Mouse (Mus musculus) lung, embryonic 14.5 days (tissue): ENCODE data around the gene Gxylt1. TPM values are rescaled to one million over a fixed set of nuclear protein-coding genes. Genes with fewer than 3 reads are reported as not detected.
"Not testable (repeated sequence)": the region's sequence is repeated elsewhere in the genome, so short reads cannot be mapped to it uniquely, and the experiment has no call there.

ENCODE experiments used
- ATAC-seq: fragments of 200-750 bp; cut with Nextera tagmentation; 2 replicates; pipeline ENCODE4 v1.8.0; 2017; ENCODE audit warnings: mild to moderate bottlenecking, moderate TSS enrichment, moderate library complexity; ENCODE audit not compliant: insufficient read depth
- DNase-seq: peaks from one replicate; pipeline ENCODE4 v3.0.0-alpha.2; 2015
- H3K27ac ChIP-seq: fragments of 300-500 bp; sonication (generic); 2 replicates; pipeline ENCODE4 v1.5.1; 2014; ENCODE audit warnings: low read depth, mild to moderate bottlenecking, moderate library complexity
- H3K27me3 ChIP-seq: fragments of 300-500 bp; sonication (generic); 2 replicates; pipeline ENCODE4 v1.6.1; 2014; ENCODE audit warnings: low read length, control low read depth; ENCODE audit not compliant: insufficient read depth
- H3K36me3 ChIP-seq: fragments of 300-500 bp; sonication (generic); 2 replicates; pipeline ENCODE4 v1.6.1; 2014; ENCODE audit warnings: control low read depth; ENCODE audit not compliant: insufficient read depth
- H3K4me1 ChIP-seq: fragments of 300-500 bp; sonication (generic); 2 replicates; pipeline ENCODE4 v1.6.1; 2014; ENCODE audit warnings: antibody characterized with exemption, control low read depth; ENCODE audit not compliant: insufficient read depth
- H3K4me2 ChIP-seq: fragments of 300-500 bp; sonication (generic); 2 replicates; pipeline ENCODE4 v1.6.1; 2014; ENCODE audit warnings: mild to moderate bottlenecking
- H3K4me3 ChIP-seq: fragments of 300-500 bp; sonication (generic); 2 replicates; pipeline ENCODE4 v1.5.1; 2014; ENCODE audit warnings: low read depth, low read length
- H3K9ac ChIP-seq: fragments of 300-500 bp; sonication (generic); 2 replicates; pipeline ENCODE4 v1.6.1; 2014
- H3K9me3 ChIP-seq: fragments of 300-500 bp; sonication (generic); 2 replicates; pipeline ENCODE4 v1.6.1; 2016; ENCODE audit warnings: low read depth, low read length, control low read depth
- CTCF ChIP-seq: IDR thresholded peaks from 2 replicates; pipeline ENCODE4 v1.5.1; 2016; ENCODE audit warnings: antibody characterized with exemption, low read depth
- WGBS: fragments of 180-500 bp; shearing (Covaris S2); extraction: QIAGEN DNeasy Blood & Tissue Kit; methylation state at CpG from one replicate; pipeline ENCODE4 v1.1.7; 2014; 5-methylcytosine and 5-hydroxymethylcytosine counted together
- polyA plus RNA-seq: library from polyadenylated mRNA; unstranded; fragments of >200 nt; fragmentation: Nextera tagmentation; extraction: Ambion mirVana; gene quantifications from 2 replicates; pipeline ENCODE4 v1.2.1, GENCODE M21; 2014

The Gxylt1 gene
- polyA plus RNA-seq: 18.1 and 19.1 TPM in 2 replicates

DNA sequence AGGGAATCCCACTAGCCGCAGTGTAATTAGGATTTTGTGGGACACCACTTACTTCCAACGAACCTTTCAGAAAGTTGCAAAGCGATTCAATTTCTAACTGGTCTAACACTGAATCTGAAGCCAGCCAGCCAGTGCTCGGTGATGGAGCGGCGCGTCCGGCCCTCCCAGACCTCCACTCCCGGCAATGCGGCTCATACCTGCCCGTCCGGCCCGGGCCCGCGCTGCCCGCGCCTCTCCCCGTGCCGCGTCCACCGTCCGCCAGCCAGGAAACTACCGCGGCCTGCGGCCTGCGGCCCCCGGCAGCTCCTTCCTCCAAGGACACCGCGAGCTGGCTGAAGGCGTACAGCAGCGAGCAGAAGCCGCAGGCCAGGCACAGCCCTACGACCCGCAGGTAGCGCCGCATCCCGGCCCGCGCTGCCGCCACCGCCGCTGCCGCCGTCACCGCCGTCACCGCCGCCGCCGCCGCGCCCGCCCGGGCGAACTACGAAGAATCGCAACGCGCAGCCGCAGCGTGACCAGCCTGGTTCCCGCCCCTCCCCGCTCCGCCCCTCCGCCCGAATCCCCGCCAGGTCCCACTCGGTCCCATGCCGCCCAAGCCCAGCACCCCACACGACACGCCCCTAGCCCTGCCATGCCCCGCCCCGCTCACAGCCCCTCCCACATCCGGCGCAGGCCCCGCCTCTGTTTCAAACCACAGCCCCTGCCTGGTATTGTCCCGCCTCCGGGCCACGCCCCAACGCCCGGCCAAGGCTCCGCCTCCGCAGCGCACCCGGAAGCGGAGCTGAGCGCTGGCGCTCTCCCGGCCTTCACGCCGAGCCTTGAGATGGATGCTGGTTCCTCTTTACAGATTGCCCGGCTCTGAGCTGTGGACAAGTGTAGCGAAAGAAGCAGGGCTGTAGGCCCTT, at the start of gene Gxylt1:
Gene Gxylt1 (minus strand): TSS at position 501 of the 905 bp plus-strand sequence.
- H3K4me1 ChIP-seq: peaks cover 7% of the 10 kb centered on the region
- H3K36me3 ChIP-seq: peaks cover 6% of the 10 kb centered on the region; the same call in 1 of the 2 replicates
- no peaks in the 10 kb centered on the region for H3K9me3 ChIP-seq
- no peaks in the 10 kb centered on the region for H3K27me3 ChIP-seq
- peak; percentile 97 for ATAC-seq
- peak; percentile 97 for DNase-seq
- H3K4me3 ChIP-seq: peak within 1 kb of the TSS; percentile 78
- WGBS: under 1% methylated on average over 87 of the region's 93 CpGs
- H3K27ac ChIP-seq: peak within 1 kb of the TSS; percentile 92
- TF ChIP-seq CTCF: no peak
- H3K9ac ChIP-seq: peak within 1 kb of the TSS; percentile 83
- H3K4me2 ChIP-seq: peak within 1 kb of the TSS; percentile 96

DNA sequence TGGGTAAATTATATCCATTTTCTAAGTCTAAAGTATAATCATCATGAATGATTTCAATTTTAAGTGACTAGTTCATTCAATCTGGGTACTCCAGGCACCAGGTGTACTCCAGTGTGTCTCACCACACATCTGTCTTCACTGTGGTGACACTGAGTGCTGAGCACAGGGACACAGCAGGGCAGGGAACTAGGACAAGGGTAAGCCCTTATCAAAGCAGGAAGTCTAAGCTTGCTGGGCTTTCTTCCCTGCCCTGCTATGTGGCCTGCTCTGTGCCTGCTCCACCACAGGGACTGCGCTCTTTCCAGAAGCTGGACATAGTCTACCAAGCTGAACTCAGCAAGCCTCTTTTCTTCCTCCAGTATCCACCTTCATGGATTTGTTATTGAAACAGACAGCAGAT, 43.8 kb upstream of the Gxylt1 start:
- TF ChIP-seq CTCF: no peak
- no peak overlapping the region for H3K9ac ChIP-seq
- no peaks in the 10 kb centered on the region for H3K36me3 ChIP-seq
- H3K27ac ChIP-seq: no peak overlapping the region
- no peaks in the 10 kb centered on the region for H3K9me3 ChIP-seq
- ATAC-seq (peak; percentile 44; the same call in 1 of the 2 replicates), DNase-seq (no peak)
- 100% methylated on average over 1 of the region's 1 CpGs for WGBS
- H3K4me1 ChIP-seq: no peaks in the 10 kb centered on the region
- H3K4me2 ChIP-seq: no peak overlapping the region
- no peak overlapping the region for H3K4me3 ChIP-seq
- no peaks in the 10 kb centered on the region for H3K27me3 ChIP-seq

DNA sequence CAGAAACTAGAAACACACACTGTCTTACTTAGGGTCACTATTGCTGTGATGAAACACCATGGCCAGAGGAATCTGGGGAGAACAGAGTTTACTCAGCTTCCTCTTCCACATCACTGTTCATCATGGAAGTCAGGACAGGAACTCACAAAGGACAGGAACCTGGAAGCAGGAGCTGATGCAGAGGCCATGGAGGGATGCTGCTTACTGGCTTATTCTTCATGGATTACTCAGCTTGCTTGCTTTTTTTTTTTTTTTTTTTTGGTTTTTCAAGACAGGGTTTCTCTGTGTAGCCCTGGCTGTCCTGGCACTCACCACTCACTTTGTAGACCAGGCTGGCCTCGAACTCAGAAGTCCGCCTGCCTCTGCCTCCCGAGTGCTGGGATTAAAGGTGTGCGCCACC, 35.3 kb upstream of the Gxylt1 start:
- not testable (repeated sequence) for H3K27me3 ChIP-seq, H3K27ac ChIP-seq, ATAC-seq, H3K4me2 ChIP-seq, H3K9me3 ChIP-seq, H3K36me3 ChIP-seq, H3K4me3 ChIP-seq, H3K4me1 ChIP-seq, H3K9ac ChIP-seq, DNase-seq
- 91% methylated on average over 4 of the region's 4 CpGs for WGBS

DNA sequence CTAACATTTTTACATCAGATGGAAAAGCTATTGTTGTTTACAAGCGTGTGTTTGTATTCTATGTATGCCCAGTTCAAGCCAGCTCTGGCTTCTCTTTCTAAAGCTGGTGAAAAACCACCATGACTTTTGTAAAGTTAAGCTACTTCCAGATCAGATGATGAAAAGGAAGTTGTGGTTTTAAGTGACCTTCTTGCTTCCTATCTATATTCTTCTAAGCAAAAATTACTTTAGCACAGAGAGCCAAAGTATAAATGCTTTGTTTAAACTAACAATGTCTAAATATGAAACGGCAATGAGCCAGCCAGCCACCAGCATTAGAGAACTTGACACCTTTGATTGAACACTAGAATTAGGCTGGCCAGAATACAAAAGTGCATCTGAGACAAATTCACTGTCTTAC, 23.2 kb upstream of the Gxylt1 start:
- ATAC-seq: no peak

DNA sequence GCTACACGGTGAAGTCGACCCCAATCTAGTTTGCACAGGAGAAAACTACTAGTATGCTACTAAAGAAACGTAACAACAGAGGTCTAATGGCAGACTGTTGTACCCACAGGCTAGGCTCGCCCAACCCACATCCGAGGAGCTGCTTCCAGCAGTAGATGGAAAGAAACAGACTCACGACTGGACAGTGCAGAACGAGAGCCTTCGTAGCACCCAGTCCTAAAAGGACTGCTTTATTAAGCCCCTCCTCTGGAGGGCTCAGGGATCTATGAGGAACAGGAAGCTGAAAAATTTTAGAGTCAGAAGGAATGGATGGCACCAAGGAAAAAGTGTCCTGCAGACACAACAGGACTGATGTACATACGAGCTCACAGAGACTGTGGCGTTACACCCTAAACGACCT, 19.5 kb upstream of the Gxylt1 start:
- H3K4me2 ChIP-seq: no peak overlapping the region
- DNase-seq (no peak), ATAC-seq (peak; percentile 60; the same call in 1 of the 2 replicates)
- 50% methylated on average over 11 of the region's 11 CpGs for WGBS
- H3K27me3 ChIP-seq: no peaks in the 10 kb centered on the region
- peaks cover 6% of the 10 kb centered on the region; the same call in 1 of the 2 replicates for H3K36me3 ChIP-seq
- no peak overlapping the region for H3K27ac ChIP-seq
- no peaks in the 10 kb centered on the region for H3K9me3 ChIP-seq
- TF ChIP-seq CTCF: no peak
- no peak overlapping the region for H3K9ac ChIP-seq
- H3K4me3 ChIP-seq: no peak overlapping the region
- H3K4me1 ChIP-seq: 0 out of 2 replicates have a peak, but pooled peaks cover 4% of the 10 kb centered on the region

More for the DNA sequence above, 23.2 kb upstream of the Gxylt1 start:
- WGBS: 63% methylated on average over 2 of the region's 2 CpGs
- Histone ChIP-seq H3K4me1 (peaks cover 7% of the 10 kb centered on the region; the same call in 1 of the 2 replicates), H3K9ac (no peak overlapping the region), H3K9me3 (no peaks in the 10 kb centered on the region), H3K27me3 (no peaks in the 10 kb centered on the region), H3K4me3 (no peak overlapping the region), H3K4me2 (no peak overlapping the region), H3K27ac (no peak overlapping the region), H3K36me3 (peaks cover 4% of the 10 kb centered on the region; the same call in 1 of the 2 replicates)
- no peak for TF ChIP-seq CTCF
- no peak for DNase-seq

DNA sequence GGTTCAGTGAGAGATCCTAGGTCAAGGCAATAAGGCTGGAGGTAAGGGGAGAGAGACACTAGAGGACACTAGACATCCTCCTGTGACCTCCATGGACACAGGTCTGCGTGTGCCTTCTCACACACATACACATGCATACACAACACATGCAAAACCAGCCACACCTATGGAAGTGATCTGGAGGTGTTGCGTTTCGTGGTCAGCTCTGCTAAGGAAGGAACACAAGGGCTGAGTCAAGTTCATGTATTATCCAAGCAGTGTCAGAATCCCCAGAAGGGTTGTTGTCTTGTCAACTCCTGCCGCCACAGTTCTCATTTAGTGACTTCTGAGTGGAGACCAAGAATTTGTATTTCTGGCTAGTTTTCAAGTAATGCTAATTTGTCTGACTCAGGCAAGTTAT, 13.3 kb upstream of the Gxylt1 start:
- Histone ChIP-seq H3K4me1 (no peaks in the 10 kb centered on the region), H3K27me3 (no peaks in the 10 kb centered on the region), H3K36me3 (peaks cover 31% of the 10 kb centered on the region), H3K9ac (no peak overlapping the region), H3K9me3 (no peaks in the 10 kb centered on the region), H3K4me2 (no peak overlapping the region), H3K4me3 (no peak overlapping the region), H3K27ac (no peak overlapping the region)
- DNase-seq (no peak), ATAC-seq (no peak)
- TF ChIP-seq CTCF: no peak
- WGBS: 89% methylated on average over 4 of the region's 4 CpGs

DNA sequence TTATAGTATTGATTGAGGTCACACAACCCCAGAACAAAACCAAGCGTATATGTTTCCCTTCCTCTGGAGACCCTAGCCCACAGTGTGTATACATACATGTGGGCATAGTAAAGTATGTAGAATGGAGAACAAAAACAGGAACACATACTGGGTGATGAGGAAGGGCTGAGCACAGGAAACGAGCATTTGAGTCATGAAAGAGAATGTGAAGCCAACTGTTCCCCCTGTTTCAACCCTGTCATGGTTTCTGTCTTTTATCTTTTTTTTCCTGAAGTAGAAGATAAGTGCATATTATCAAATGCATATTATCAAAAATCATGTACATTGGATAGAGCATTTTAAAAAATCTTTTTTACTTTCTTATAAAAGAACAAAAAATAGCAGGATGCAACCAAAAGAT, 12.6 kb upstream of the Gxylt1 start:
- peaks cover 35% of the 10 kb centered on the region for H3K36me3 ChIP-seq
- H3K27ac ChIP-seq: no peak overlapping the region
- no peaks in the 10 kb centered on the region for H3K27me3 ChIP-seq
- no peaks in the 10 kb centered on the region for H3K9me3 ChIP-seq
- 65% methylated on average over 2 of the region's 2 CpGs for WGBS
- H3K4me3 ChIP-seq: no peak overlapping the region
- TF ChIP-seq CTCF: no peak
- H3K9ac ChIP-seq: no peak overlapping the region
- DNase-seq: no peak
- no peak for ATAC-seq
- H3K4me2 ChIP-seq: no peak overlapping the region
- no peaks in the 10 kb centered on the region for H3K4me1 ChIP-seq
